Mouse (Mus musculus) MEL (cell line): ENCODE data around the gene Smurf2. TPM values are rescaled to one million over a fixed set of nuclear protein-coding genes. Genes with fewer than 3 reads are reported as not detected.
A peak's percentile ranks its signal among the peaks of the same experiment; 100 is the strongest.

Source experiments
- DNase-seq: peaks from one replicate; pipeline ENCODE4 v3.0.0; 2011; ENCODE audit warnings: low read depth, low spot score
- H3K27ac ChIP-seq: 2 replicates; pipeline ENCODE4 v1.5.1; 2012; ENCODE audit warnings: low read depth, mild to moderate bottlenecking, control low read depth, low read length, moderate library complexity; ENCODE audit not compliant: control insufficient read depth
- H3K27me3 ChIP-seq, 2 experiments: fragments of 150-350 bp in 1 of 2; sonication (generic) in 1 of 2; 2 replicates each; pipeline ENCODE4 v1.6.1; 2012; ENCODE audit warnings: low read length in 2 of 2, mild to moderate bottlenecking in 2 of 2, improper control_type of control experiment in 1 of 2, moderate library complexity in 1 of 2; ENCODE audit not compliant: insufficient read depth in 2 of 2, control insufficient read depth in 1 of 2
- H3K36me3 ChIP-seq, 2 experiments: 2 replicates each; pipeline ENCODE4 v1.6.1; 2012 to 2014; ENCODE audit warnings: low read length in 2 of 2, improper control_type of control experiment in 1 of 2, inconsistent platforms in 1 of 2, mild to moderate bottlenecking in 1 of 2; ENCODE audit not compliant: insufficient read depth in 2 of 2, control insufficient read depth in 1 of 2
- H3K4me1 ChIP-seq, 2 experiments: fragments of 150-350 bp in 1 of 2; sonication (generic) in 1 of 2; 2 replicates each; pipeline ENCODE4 v1.6.1; 2012; ENCODE audit warnings: low read length in 2 of 2, improper control_type of control experiment in 1 of 2, mild to moderate bottlenecking in 1 of 2; ENCODE audit not compliant: insufficient read depth in 2 of 2, control insufficient read depth in 1 of 2
- H3K4me3 ChIP-seq, 2 experiments: fragments of 150-350 bp in 1 of 2; sonication (generic) in 1 of 2; 2 replicates each; pipeline ENCODE4 v1.5.1; 2012; ENCODE audit warnings: low read depth in 2 of 2, low read length in 2 of 2, mild to moderate bottlenecking in 2 of 2, moderate library complexity in 2 of 2, control low read depth in 1 of 2, improper control_type of control experiment in 1 of 2; ENCODE audit not compliant: control insufficient read depth in 1 of 2, insufficient read depth in 1 of 2
- H3K79me2 ChIP-seq: 2 replicates; pipeline ENCODE4 v1.6.1; 2012; ENCODE audit warnings: mild to moderate bottlenecking, low read length, moderate library complexity; ENCODE audit not compliant: control insufficient read depth, poor library complexity, insufficient read depth
- H3K9ac ChIP-seq: 2 replicates; pipeline ENCODE4 v1.6.1; 2012; ENCODE audit warnings: low read depth, mild to moderate bottlenecking, control low read depth, low read length, moderate library complexity; ENCODE audit not compliant: control insufficient read depth, poor library complexity, severe bottlenecking
- H3K9me3 ChIP-seq: fragments of 150-350 bp; sonication (generic); replicated peaks from 2 replicates; pipeline ENCODE4 v1.6.1; 2012; ENCODE audit warnings: mild to moderate bottlenecking, low read length, improper control_type of control experiment, moderate library complexity; ENCODE audit not compliant: insufficient read depth
- CHD1 ChIP-seq: IDR thresholded peaks from 2 replicates; pipeline ENCODE4 v1.6.1; 2012; ENCODE audit warnings: low read depth, mild to moderate bottlenecking, inconsistent platforms, low read length, improper control_type of control experiment
- CHD2 ChIP-seq: IDR thresholded peaks from 2 replicates; pipeline ENCODE4 v1.6.1; 2011; ENCODE audit warnings: low read length, improper control_type of control experiment
- CTCF ChIP-seq, 3 experiments: IDR thresholded peaks in 2 of 3; conservative IDR thresholded peaks in 1 of 3; 2 replicates each; pipeline ENCODE4 v1.5.1; 2011 to 2012; ENCODE audit warnings: low read length in 3 of 3, low read depth in 2 of 3, mild to moderate bottlenecking in 2 of 3, improper control_type of control experiment in 1 of 3, inconsistent platforms in 1 of 3, mixed read lengths in 1 of 3, moderate library complexity in 1 of 3; ENCODE audit not compliant: control insufficient read depth in 1 of 3, insufficient read depth in 1 of 3, poor library complexity in 1 of 3, severe bottlenecking in 1 of 3
- E2F4 ChIP-seq: IDR thresholded peaks from 2 replicates; pipeline ENCODE4 v1.6.1; 2011; ENCODE audit warnings: low read depth, low read length, improper control_type of control experiment, borderline replicate concordance
- ELF1 ChIP-seq: IDR thresholded peaks from 2 replicates; pipeline ENCODE4 v1.6.1; 2014; ENCODE audit warnings: low read depth, mild to moderate bottlenecking, inconsistent platforms, low read length, improper control_type of control experiment, moderate library complexity
- ETS1 ChIP-seq: IDR thresholded peaks from 2 replicates; pipeline ENCODE4 v1.6.1; 2012; ENCODE audit warnings: low read depth, mild to moderate bottlenecking, inconsistent platforms, low read length, improper control_type of control experiment, moderate library complexity
- GABPA ChIP-seq: IDR thresholded peaks from 2 replicates; pipeline ENCODE4 v1.6.1; 2012; ENCODE audit warnings: low read depth, mild to moderate bottlenecking, inconsistent platforms, low read length, improper control_type of control experiment, moderate library complexity
- HCFC1 ChIP-seq: IDR thresholded peaks from 2 replicates; pipeline ENCODE4 v1.6.1; 2012; ENCODE audit warnings: low read depth, mild to moderate bottlenecking, inconsistent platforms, low read length, improper control_type of control experiment, moderate library complexity
- KAT2A ChIP-seq: conservative IDR thresholded peaks from 2 replicates; pipeline ENCODE4 v1.6.1; 2012; ENCODE audit warnings: low read depth, low read length, improper control_type of control experiment, inconsistent platforms
- MAFK ChIP-seq: IDR thresholded peaks from 2 replicates; pipeline ENCODE4 v1.6.1; 2011; ENCODE audit warnings: low read depth, mild to moderate bottlenecking, low read length, improper control_type of control experiment, borderline replicate concordance
- MAX ChIP-seq: IDR thresholded peaks from 2 replicates; pipeline ENCODE4 v1.6.1; 2011; ENCODE audit warnings: low read length, improper control_type of control experiment
- MAZ ChIP-seq: IDR thresholded peaks from 2 replicates; pipeline ENCODE4 v1.6.1; 2012; ENCODE audit warnings: low read depth, mild to moderate bottlenecking, inconsistent platforms, low read length, improper control_type of control experiment
- MEF2A ChIP-seq: IDR thresholded peaks from 2 replicates; pipeline ENCODE4 v1.6.1; 2014; ENCODE audit warnings: low read depth, mild to moderate bottlenecking, inconsistent platforms, low read length, improper control_type of control experiment; ENCODE audit not compliant: poor library complexity, insufficient replicate concordance, severe bottlenecking; ENCODE audit errors: extremely low read depth
- MYC ChIP-seq: IDR thresholded peaks from 2 replicates; pipeline ENCODE4 v1.6.1; 2011; ENCODE audit warnings: low read depth, mild to moderate bottlenecking, low read length, improper control_type of control experiment, moderate library complexity
- NELFE ChIP-seq: IDR thresholded peaks from 2 replicates; pipeline ENCODE4 v1.6.1; 2011; ENCODE audit warnings: low read depth, low read length, improper control_type of control experiment
- NRF1 ChIP-seq: IDR thresholded peaks from 2 replicates; pipeline ENCODE4 v1.6.1; 2014; ENCODE audit warnings: low read depth, mild to moderate bottlenecking, inconsistent platforms, low read length, improper control_type of control experiment, moderate library complexity; ENCODE audit not compliant: poor library complexity, insufficient read depth, severe bottlenecking
- POLR2AphosphoS2 ChIP-seq: IDR thresholded peaks from 2 replicates; pipeline ENCODE4 v1.6.1; 2011; ENCODE audit warnings: low read length, improper control_type of control experiment
- POLR2AphosphoS5 ChIP-seq: IDR thresholded peaks from 2 replicates; pipeline ENCODE4 v1.6.1; 2012; ENCODE audit warnings: low read depth, borderline replicate concordance, mild to moderate bottlenecking, inconsistent platforms, low read length, moderate library complexity, mixed read lengths
- RAD21 ChIP-seq: IDR thresholded peaks from 2 replicates; pipeline ENCODE4 v1.6.1; 2011; ENCODE audit warnings: mild to moderate bottlenecking, low read depth, low read length, improper control_type of control experiment
- SIN3A ChIP-seq: IDR thresholded peaks from 2 replicates; pipeline ENCODE4 v1.6.1; 2012; ENCODE audit warnings: low read length, improper control_type of control experiment, inconsistent platforms
- SMC3 ChIP-seq: IDR thresholded peaks from 2 replicates; pipeline ENCODE4 v1.6.1; 2011; ENCODE audit warnings: low read depth, low read length, improper control_type of control experiment
- TAL1 ChIP-seq: IDR thresholded peaks from 2 replicates; pipeline ENCODE4 v1.6.1; 2012; ENCODE audit warnings: mild to moderate bottlenecking, inconsistent platforms, low read length, moderate library complexity, mixed read lengths
- TBP ChIP-seq: IDR thresholded peaks from 2 replicates; pipeline ENCODE4 v1.8.0; 2011; ENCODE audit warnings: low read depth, low read length, improper control_type of control experiment
- TCF12 ChIP-seq: IDR thresholded peaks from 2 replicates; pipeline ENCODE4 v1.6.1; 2014; ENCODE audit warnings: low read depth, mild to moderate bottlenecking, inconsistent platforms, low read length, improper control_type of control experiment, moderate library complexity
- UBTF ChIP-seq: IDR thresholded peaks from 2 replicates; pipeline ENCODE4 v1.6.1; 2012; ENCODE audit warnings: low read depth, mild to moderate bottlenecking, inconsistent platforms, low read length, improper control_type of control experiment, moderate library complexity, borderline replicate concordance; ENCODE audit not compliant: insufficient read depth
- USF1 ChIP-seq: IDR thresholded peaks from 2 replicates; pipeline ENCODE4 v1.6.1; 2014; ENCODE audit warnings: low read depth, mild to moderate bottlenecking, inconsistent platforms, low read length, improper control_type of control experiment, moderate library complexity
- ZC3H11A ChIP-seq: IDR thresholded peaks from 2 replicates; pipeline ENCODE4 v1.6.1; 2012; ENCODE audit warnings: low read depth, mild to moderate bottlenecking, inconsistent platforms, low read length, improper control_type of control experiment
- ZKSCAN1 ChIP-seq: IDR thresholded peaks from 2 replicates; pipeline ENCODE4 v1.6.1; 2012; ENCODE audit warnings: low read depth, mild to moderate bottlenecking, inconsistent platforms, low read length, improper control_type of control experiment, moderate library complexity
- ZMIZ1 ChIP-seq: IDR thresholded peaks from 2 replicates; pipeline ENCODE4 v1.6.1; 2012; ENCODE audit warnings: low read depth, mild to moderate bottlenecking, inconsistent platforms, low read length, improper control_type of control experiment, moderate library complexity
- polyA plus RNA-seq, 2 experiments: library from polyadenylated mRNA; stranded (reverse) in 1 of 2; unstranded in 1 of 2; fragments of >175 nt in 1 of 2; fragments of >200 nt in 1 of 2; gene quantifications; 2 replicates each; pipeline versions ENCODE4 v1.2.1 to v1.2.4; 2012; ENCODE audit warnings: low replicate concordance in 2 of 2, low read depth in 1 of 2; ENCODE audit not compliant: insufficient read length in 2 of 2, insufficient read depth in 1 of 2, missing spikeins in 1 of 2
- total RNA-seq: library from RNA; depleted of rRNA; stranded (reverse); fragments of 300-350 nt; gene quantifications from 2 replicates; pipeline ENCODE4 v1.2.3, GENCODE M21; 2012

Gene Smurf2
- total and polyA plus RNA-seq, 3 experiments = 15.5 to 67.0 (median 17.5) TPM

DNA sequence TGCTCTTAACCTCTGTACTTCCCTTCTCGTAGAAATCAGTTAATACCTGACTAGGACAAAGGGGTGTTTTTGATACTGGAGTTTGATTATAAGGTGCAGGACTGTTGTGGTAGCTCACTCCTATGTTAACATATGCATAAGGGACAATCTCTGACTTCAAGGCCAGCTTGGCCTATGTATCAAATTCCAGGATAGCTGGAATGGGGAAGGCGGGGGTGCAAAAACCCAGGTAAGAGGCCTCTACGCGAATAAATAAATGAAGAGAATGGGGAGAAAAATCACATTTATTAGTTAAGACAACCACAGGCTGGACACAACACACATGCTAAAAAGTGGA, 140.5 kb downstream of the Smurf2 start:
- H3K9ac ChIP-seq = no peak overlapping the region; the same call in 1 of the 2 replicates
- H3K27me3 ChIP-seq = no peaks in the 10 kb centered on the region
- H3K27ac ChIP-seq = peak overlapping the region; percentile 74; the same call in 1 of the 2 replicates
- peaks cover 25% of the 10 kb centered on the region for H3K79me2 ChIP-seq
- DNase-seq = no peak
- no peak overlapping the region for H3K4me3 ChIP-seq
- no peak for TF ChIP-seq UBTF
- peak; percentile 78; the same call in 1 of the 2 replicates for TF ChIP-seq CHD1
- peaks cover 3 to 7% of the 10 kb centered on the region in 2 experiments; a peak in 3 of 4 replicates for H3K4me1 ChIP-seq
- H3K36me3 ChIP-seq = peaks cover 47 to 48% of the 10 kb centered on the region in 2 experiments
- H3K9me3 ChIP-seq = no peaks in the 10 kb centered on the region

DNA sequence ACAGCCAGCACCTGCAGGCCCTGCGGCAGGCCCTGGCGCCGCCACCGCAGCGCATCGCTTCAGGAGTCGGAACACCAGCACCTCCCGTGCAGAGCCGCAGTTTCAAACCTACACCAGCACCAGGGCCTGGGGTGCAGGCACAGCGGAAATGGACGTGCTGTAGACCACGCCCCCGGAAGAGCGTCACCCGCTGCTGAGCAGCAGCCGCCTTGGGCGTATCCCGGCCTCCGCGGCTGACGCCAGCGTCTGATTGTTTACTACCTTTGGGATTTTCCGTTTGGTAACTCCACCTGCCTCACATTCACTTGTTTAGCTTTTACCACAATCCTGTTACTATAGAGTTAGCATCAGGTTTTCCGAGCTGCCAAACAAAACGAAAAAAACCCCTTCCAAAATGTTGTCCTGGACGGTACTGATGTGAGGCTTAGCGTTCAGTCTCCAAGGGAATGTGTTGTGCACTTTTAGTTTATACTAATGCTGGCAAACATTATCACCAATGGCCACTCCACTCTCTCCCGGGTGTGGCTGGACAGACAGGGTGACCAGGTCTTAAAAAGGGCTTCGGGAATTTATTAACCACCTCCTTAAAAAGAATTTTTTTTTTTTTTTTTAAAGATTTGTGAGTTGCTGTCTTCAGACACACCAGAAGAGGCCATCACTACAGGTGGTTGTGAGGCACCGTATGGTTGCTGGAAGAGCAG, 141.0 kb downstream of the Smurf2 start, which contains the start of gene Polg2:
Gene Polg2, minus strand, starts transcription at position 150 of the 701 bp plus-strand sequence.
- H3K27me3 ChIP-seq = no peaks in the 10 kb centered on the region
- H3K4me1 ChIP-seq = peaks cover 3 to 7% of the 10 kb centered on the region in 2 experiments; a peak in 3 of 4 replicates
- peaks cover 25% of the 10 kb centered on the region for H3K79me2 ChIP-seq
- peak; percentile 99 for DNase-seq
- peaks cover 42 to 43% of the 10 kb centered on the region in 2 experiments for H3K36me3 ChIP-seq
- H3K4me3 ChIP-seq = peak within 1 kb of the TSS; percentile 70 to 75
- no peaks in the 10 kb centered on the region for H3K9me3 ChIP-seq
- peak within 1 kb of the TSS; percentile 92 for H3K9ac ChIP-seq
- peak within 1 kb of the TSS; percentile 82 for H3K27ac ChIP-seq
- TF ChIP-seq TAL1 (no peak), TCF12 (peak; percentile 81), SMC3 (peak; percentile 17), E2F4 (no peak), ZKSCAN1 (peak; percentile 82), MYC (peak; percentile 68; the same call in 1 of the 2 replicates), SIN3A (peak; percentile 95), ZC3H11A (no peak), TBP (peak; percentile 84), USF1 (peak; percentile 24; the same call in 1 of the 2 replicates), ETS1 (peak; percentile 75), CTCF (IDR thresholded peaks at IDR 0.05 in 2 of 3, conservative IDR thresholded peaks at IDR 0.05 in 1 of 3; ENCODE audit: control insufficient read depth in 1 of 3, insufficient read depth in 1 of 3, low read depth in 2 of 3, low read length in 3 of 3, poor library complexity in 1 of 3, severe bottlenecking in 1 of 3) (no peak; a peak in 1 of 6 replicates), NELFE (peak; percentile 98), CHD1 (0 out of 2 replicates have a peak, but pooled peaks have one; percentile 75), MAX (peak; percentile 78; the same call in 1 of the 2 replicates), ELF1 (peak; percentile 89), POLR2AphosphoS5 (peak; percentile 93), KAT2A (no peak; the same call in 1 of the 2 replicates), NRF1 (0 out of 2 replicates have a peak, but pooled peaks have one; percentile 37), ZMIZ1 (peak; percentile 99), MAFK (peak; percentile 20; the same call in 1 of the 2 replicates), MAZ (peak; percentile 84), POLR2AphosphoS2 (peak; percentile 100), GABPA (no peak), CHD2 (peak; percentile 64; the same call in 1 of the 2 replicates), MEF2A (0 out of 2 replicates have a peak, but pooled peaks have one; percentile 13), HCFC1 (peak; percentile 86), RAD21 (no peak)
